Mouse (Mus musculus) kidney, adult 2 months (tissue): ENCODE results near the gene Dync1li2.

Experiments
- CTCF ChIP-seq: fragments of 200-500 bp; conservative IDR thresholded peaks from 2 replicates; pipeline ENCODE4 v1.5.1; 2011; ENCODE audit warnings: low read depth, mild to moderate bottlenecking, control low read depth, low read length, moderate library complexity, mixed read lengths; ENCODE audit not compliant: insufficient read depth, insufficient read length
- POLR2A ChIP-seq: fragments of 200-500 bp; IDR thresholded peaks from one replicate; pipeline ENCODE4 v1.6.1; 2011; ENCODE audit warnings: low read depth, low read length, control low read depth

- TF ChIP-seq CTCF (no peak), POLR2A (no peak)
These were observed 29.9 kb downstream of the Dync1li2 start for GRCm38 (mm10) chr8:104412805-104413532.
